Mouse (Mus musculus) cerebellum, adult 18-20 months (tissue): Measurements from ENCODE around the gene Pik3r2.
"Not testable (repeated sequence)": the region's sequence is repeated elsewhere in the genome, so short reads cannot be mapped to it uniquely, and the experiment has no call there.

Experiments used
- DNase-seq, 2 experiments: peaks; one replicate each; pipeline ENCODE4 v3.0.0; 2021

Gene Pik3r2

DNA sequence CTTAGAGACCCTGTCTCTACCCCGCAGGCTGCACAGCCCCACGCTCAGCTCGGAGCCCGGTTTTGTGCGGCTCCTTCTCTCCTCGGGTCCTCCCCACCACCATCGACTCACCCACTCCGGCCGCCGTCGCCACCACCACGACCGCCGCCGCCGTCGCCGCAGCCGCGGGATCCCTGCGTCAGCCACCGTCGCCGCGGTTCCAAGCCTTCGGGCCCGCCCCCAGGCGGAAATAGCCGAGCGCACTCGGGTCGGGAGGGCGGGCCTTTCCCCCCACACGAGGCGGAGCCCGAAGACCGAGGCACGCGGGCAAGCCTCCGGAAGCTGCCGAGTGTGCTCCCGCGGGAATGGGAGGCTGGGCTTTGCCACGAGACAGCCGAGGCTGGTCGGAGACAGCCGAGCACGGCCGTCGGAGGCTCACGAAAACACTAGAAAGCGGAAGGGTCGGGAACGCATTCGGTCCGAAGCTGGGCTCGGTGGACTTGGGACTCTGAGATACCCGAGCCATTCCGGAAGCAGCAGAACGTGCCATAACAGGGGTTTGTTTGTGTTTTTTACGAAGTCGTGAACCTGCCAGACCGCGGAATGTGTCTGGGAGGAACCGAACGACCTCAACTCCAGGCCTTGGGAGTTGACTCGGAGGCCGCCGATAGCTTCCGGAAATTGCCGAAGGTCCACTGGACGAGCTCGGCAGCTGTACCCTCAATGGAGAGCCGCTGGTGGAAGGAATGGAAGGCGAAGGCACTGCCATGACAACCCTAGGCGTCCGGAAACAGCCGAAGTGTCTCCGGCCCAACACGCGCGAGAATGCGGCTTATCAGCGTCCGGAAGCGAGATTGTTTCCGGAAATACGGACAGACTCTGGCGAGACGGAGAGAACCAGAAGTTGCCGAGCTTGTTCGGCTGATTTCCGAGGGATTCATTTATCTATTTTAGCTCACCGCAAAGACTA lies at the start of gene Pik3r2:
Gene Pik3r2 (minus strand): TSS at position 218 of the 949 bp plus-strand sequence.
- DNase-seq = peak; percentile 94 to 100

- DNase-seq = no peak
Observed at GRCm38 (mm10) chr8:70825816-70826215, 49.3 kb upstream of the Pik3r2 start.

GRCm38 (mm10) chr8:70823802-70824201 lies 47.3 kb upstream of the Pik3r2 start:
- no peak for DNase-seq

GRCm38 (mm10) chr8:70822594-70822993 lies 46.1 kb upstream of the Pik3r2 start:
- not testable (repeated sequence) for DNase-seq

DNA sequence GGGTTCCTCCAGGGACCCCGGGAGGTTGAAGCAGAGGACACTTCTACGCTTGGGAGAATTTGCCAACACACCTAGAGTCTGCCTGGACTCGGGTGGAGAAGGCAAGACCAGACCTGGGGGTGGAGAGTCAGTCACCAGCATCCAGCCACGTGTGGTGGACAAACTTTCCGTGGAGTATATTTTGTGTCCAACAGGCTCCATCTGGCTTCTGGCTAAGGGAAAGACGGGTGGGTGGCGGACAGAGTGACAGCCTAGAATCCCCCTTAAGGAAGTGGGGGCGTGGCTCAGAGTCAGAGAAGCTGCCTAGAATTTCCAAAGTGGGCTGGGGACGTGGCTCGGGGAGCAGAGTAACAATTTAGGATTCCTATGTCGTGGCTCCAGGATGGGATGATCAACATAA lies 45.5 kb upstream of the Pik3r2 start:
- DNase-seq = no peak

DNA sequence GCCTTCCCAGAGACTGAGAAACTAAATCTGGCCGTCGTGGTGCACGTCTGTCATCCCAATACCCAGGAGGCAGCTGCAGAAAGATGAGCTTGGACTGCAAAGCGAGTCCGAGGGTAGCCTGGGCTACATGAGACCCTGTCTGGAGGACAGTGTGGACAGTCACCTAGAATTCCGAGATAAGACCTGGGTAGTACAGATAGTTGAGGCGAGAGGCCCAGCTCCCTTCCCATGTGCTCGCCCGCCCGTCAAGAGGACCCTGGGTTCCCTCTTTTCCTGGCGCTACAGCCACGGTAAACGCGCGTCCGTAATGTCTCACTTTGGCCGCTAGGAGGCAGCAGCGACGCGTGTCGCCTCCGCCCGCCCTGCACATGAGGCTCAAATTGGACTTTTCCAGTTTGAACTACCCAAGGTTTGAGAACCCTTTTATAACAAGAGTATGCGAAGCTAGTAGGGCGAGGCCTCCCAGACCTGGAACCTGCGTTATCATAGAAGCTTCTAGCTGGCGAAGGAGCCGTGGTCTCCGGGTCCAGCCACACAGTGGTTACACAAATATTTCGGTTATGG lies 45.0 kb upstream of the Pik3r2 start:
- DNase-seq = peak; percentile 52 to 81

GRCm38 (mm10) chr8:70820101-70820935 lies 43.8 kb upstream of the Pik3r2 start:
- peak in 1 of 2 experiments; percentile 34 for DNase-seq

GRCm38 (mm10) chr8:70816679-70817078 lies 40.2 kb upstream of the Pik3r2 start:
- no peak for DNase-seq

GRCm38 (mm10) chr8:70812885-70813284 lies 36.4 kb upstream of the Pik3r2 start:
- no peak for DNase-seq

GRCm38 (mm10) chr8:70812055-70812454 lies 35.5 kb upstream of the Pik3r2 start:
- DNase-seq = no peak

DNA sequence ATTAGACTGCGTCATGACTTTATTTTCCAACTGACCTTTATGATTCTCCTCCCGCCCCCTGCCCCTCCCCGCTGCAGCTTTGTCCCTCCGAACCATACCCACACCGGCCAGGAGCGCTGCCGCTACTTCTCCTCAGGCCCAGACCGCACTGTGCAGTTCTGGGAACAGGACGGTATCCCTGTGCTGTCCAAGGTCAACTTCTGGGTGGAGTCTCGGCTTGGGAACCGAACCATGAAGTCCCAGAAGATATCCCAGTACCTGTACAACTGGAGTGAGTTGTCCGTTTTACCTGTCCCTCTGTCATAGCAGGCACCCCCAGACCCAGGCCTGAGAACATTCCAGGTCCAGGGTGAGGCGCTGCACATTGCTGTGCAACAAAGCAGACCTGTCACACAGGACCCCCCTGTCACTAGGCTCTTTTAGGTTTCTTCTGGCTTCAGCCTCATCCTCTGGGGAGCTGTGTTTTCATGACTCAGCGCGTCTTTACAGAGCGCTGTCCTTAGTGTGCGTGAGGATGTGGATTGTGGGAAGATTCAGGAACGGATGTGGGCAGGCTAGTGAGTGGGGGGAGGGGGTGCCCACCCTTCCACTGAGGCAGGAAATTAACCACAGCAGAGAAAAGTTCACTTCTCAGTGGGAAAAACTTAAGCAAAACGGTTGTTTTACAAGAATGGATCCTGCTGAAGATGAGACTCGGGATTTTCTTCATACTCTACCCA lies 34.6 kb upstream of the Pik3r2 start:
- DNase-seq = no peak

GRCm38 (mm10) chr8:70808955-70809701 lies 32.6 kb upstream of the Pik3r2 start:
- no peak for DNase-seq

DNA sequence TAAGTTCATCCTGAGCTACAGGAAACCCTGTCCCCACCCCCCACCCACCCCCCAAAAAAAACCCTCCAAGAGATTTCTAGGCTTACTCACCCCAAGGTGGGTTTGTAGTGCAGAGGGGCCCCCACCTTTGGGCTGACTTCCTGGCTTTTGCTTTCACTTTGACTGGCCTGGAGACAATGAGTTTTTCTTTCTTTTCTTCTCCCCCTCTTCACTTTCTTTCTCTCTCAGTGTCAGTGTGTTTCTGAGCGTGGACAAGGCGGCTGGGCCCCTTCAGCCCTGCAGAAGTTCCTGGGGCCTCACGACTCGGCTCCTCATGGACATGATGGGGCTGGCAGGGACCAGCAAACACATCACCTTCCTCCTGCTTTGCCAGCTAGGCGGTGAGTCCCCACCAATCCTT lies 31.7 kb upstream of the Pik3r2 start, which contains the start of gene Il12rb1:
Gene Il12rb1 (plus strand): TSS at position 211 of the 400 bp plus-strand sequence.
- DNase-seq = no peak

GRCm38 (mm10) chr8:70807304-70807703 lies 30.8 kb upstream of the Pik3r2 start:
- no peak for DNase-seq

GRCm38 (mm10) chr8:70806541-70806940 lies 30.0 kb upstream of the Pik3r2 start:
- DNase-seq = no peak

- DNase-seq = peak; percentile 66
Observed at GRCm38 (mm10) chr8:70804481-70805206, 28.1 kb upstream of the Pik3r2 start, which contains the start of gene Mast3. Gene Mast3 (minus strand): TSS chr8:70805054.

- no peak for DNase-seq
Observed at GRCm38 (mm10) chr8:70803761-70804480, 27.4 kb upstream of the Pik3r2 start.

DNA sequence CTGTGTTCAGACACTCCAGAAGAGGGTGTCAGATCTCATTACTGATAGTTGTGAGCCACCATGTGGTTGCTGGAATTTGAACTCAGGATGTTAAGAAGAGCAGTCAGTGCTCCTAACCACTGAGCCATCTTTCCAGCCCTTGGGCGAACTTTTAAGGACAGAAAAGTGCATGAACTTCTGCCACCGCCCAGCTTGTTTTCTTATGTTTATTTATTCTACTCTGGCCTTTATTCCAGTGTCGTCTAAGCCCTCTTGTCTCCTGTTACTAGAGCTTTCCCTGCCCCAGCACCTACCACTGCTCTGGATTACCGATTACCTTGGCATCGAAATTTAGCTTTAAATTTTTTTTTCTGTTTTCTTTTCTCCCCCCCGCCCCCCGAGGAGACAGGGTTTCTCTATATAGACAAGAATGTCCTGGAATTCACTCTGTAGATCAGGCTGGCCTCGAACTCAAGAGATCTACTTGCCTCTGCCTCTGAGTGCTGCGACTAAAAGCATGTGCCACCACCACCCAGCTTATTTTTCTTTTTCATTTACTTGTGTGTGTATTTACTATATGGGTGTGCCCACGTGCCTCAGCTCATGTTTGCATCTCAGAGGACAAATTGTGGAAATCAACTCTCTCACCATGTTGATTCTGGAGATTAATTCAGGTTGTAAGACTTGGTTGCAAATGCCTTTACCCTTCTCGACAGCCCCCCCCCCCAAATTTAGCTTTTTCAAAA lies 26.4 kb upstream of the Pik3r2 start:
- no peak for DNase-seq

- DNase-seq = no peak
Observed at GRCm38 (mm10) chr8:70801830-70802229, 25.3 kb upstream of the Pik3r2 start.
